Mouse (Mus musculus): ENCODE measurements around the gene Heg1. TPM values are rescaled to one million over a fixed set of nuclear protein-coding genes. Genes with fewer than 3 reads are reported as not detected.

Heg1 gene
- polyA plus RNA-seq, 1 experiment from 2014 or later, result 9.4 TPM

- ATAC-seq, result no peak
- no peak overlapping the region for H3K9ac ChIP-seq (ENCODE audit: low read depth, low read length)
- no peaks in the 10 kb centered on the region for H3K4me1 ChIP-seq (ENCODE audit: control insufficient read depth, insufficient read depth, low read length)
- H3K27me3 ChIP-seq (ENCODE audit: control insufficient read depth, insufficient read depth, low read depth, low read length), result no peaks in the 10 kb centered on the region
- no peaks in the 10 kb centered on the region for H3K9me3 ChIP-seq (replicated peaks; ENCODE audit: control insufficient read depth, low read length, poor library complexity, severe bottlenecking)
- H3K36me3 ChIP-seq (ENCODE audit: control insufficient read depth, insufficient read depth, low read length), result no peaks in the 10 kb centered on the region
- no peak overlapping the region for H3K4me3 ChIP-seq (ENCODE audit: low read depth, low read length)
- WGBS, result 87% methylated on average over 7 of the region's 7 CpGs
- H3K4me2 ChIP-seq (ENCODE audit: low read length), result no peak overlapping the region
- no peak overlapping the region for H3K27ac ChIP-seq (ENCODE audit: low read length)
Measured at GRCm38 (mm10) chr16:33776766-33777529, 92.8 kb downstream of the Heg1 start.

- Histone ChIP-seq H3K27me3 (ENCODE audit: control insufficient read depth, insufficient read depth, low read depth, low read length) (no peaks in the 10 kb centered on the region), H3K4me1 (ENCODE audit: control insufficient read depth, insufficient read depth, low read length) (no peaks in the 10 kb centered on the region), H3K9me3 (replicated peaks; ENCODE audit: control insufficient read depth, low read length, poor library complexity, severe bottlenecking) (no peaks in the 10 kb centered on the region), H3K36me3 (ENCODE audit: control insufficient read depth, insufficient read depth, low read length) (no peaks in the 10 kb centered on the region), H3K9ac (ENCODE audit: low read depth, low read length) (no peak overlapping the region), H3K27ac (ENCODE audit: low read length) (no peak overlapping the region), H3K4me3 (ENCODE audit: low read depth, low read length) (no peak overlapping the region), H3K4me2 (ENCODE audit: low read length) (no peak overlapping the region)
- 91% methylated on average over 6 of the region's 6 CpGs for WGBS
- ATAC-seq, result no peak
Measured at GRCm38 (mm10) chr16:33777607-33778006, 93.4 kb downstream of the Heg1 start.

- Histone ChIP-seq H3K27me3 (ENCODE audit: control insufficient read depth, insufficient read depth, low read depth, low read length) (no peaks in the 10 kb centered on the region), H3K4me2 (ENCODE audit: low read length) (no peak overlapping the region), H3K27ac (ENCODE audit: low read length) (no peak overlapping the region), H3K36me3 (ENCODE audit: control insufficient read depth, insufficient read depth, low read length) (no peaks in the 10 kb centered on the region), H3K4me3 (ENCODE audit: low read depth, low read length) (no peak overlapping the region), H3K9ac (ENCODE audit: low read depth, low read length) (no peak overlapping the region), H3K4me1 (ENCODE audit: control insufficient read depth, insufficient read depth, low read length) (no peaks in the 10 kb centered on the region), H3K9me3 (replicated peaks; ENCODE audit: control insufficient read depth, low read length, poor library complexity, severe bottlenecking) (no peaks in the 10 kb centered on the region)
- WGBS, result 74% methylated on average over 5 of the region's 5 CpGs
- ATAC-seq, result no peak
Measured at GRCm38 (mm10) chr16:33781789-33782728, 97.9 kb downstream of the Heg1 start.

GRCm38 (mm10) chr16:33782729-33783091 is 98.5 kb downstream of the Heg1 start:
- H3K4me3 ChIP-seq (ENCODE audit: low read depth, low read length), result no peak overlapping the region
- H3K4me2 ChIP-seq (ENCODE audit: low read length), result no peak overlapping the region
- no peak overlapping the region for H3K9ac ChIP-seq (ENCODE audit: low read depth, low read length)
- no peak for ATAC-seq
- H3K9me3 ChIP-seq (replicated peaks; ENCODE audit: control insufficient read depth, low read length, poor library complexity, severe bottlenecking), result no peaks in the 10 kb centered on the region
- H3K36me3 ChIP-seq (ENCODE audit: control insufficient read depth, insufficient read depth, low read length), result no peaks in the 10 kb centered on the region
- WGBS, result 89% methylated on average over 1 of the region's 1 CpGs
- no peaks in the 10 kb centered on the region for H3K4me1 ChIP-seq (ENCODE audit: control insufficient read depth, insufficient read depth, low read length)
- H3K27ac ChIP-seq (ENCODE audit: low read length), result no peak overlapping the region
- no peaks in the 10 kb centered on the region for H3K27me3 ChIP-seq (ENCODE audit: control insufficient read depth, insufficient read depth, low read depth, low read length)

GRCm38 (mm10) chr16:33784547-33784946 is 100.4 kb downstream of the Heg1 start:
- Histone ChIP-seq H3K4me1 (ENCODE audit: control insufficient read depth, insufficient read depth, low read length) (no peaks in the 10 kb centered on the region), H3K4me2 (ENCODE audit: low read length) (no peak overlapping the region), H3K4me3 (ENCODE audit: low read depth, low read length) (no peak overlapping the region), H3K27ac (ENCODE audit: low read length) (no peak overlapping the region), H3K9ac (ENCODE audit: low read depth, low read length) (no peak overlapping the region), H3K27me3 (ENCODE audit: control insufficient read depth, insufficient read depth, low read depth, low read length) (no peaks in the 10 kb centered on the region), H3K9me3 (replicated peaks; ENCODE audit: control insufficient read depth, low read length, poor library complexity, severe bottlenecking) (no peaks in the 10 kb centered on the region), H3K36me3 (ENCODE audit: control insufficient read depth, insufficient read depth, low read length) (no peaks in the 10 kb centered on the region)
- 100% methylated on average over 1 of the region's 1 CpGs for WGBS
- no peak for ATAC-seq

- H3K9ac ChIP-seq (ENCODE audit: low read depth, low read length), result no peak overlapping the region
- no peak overlapping the region for H3K4me3 ChIP-seq (ENCODE audit: low read depth, low read length)
- H3K9me3 ChIP-seq (replicated peaks; ENCODE audit: control insufficient read depth, low read length, poor library complexity, severe bottlenecking), result no peaks in the 10 kb centered on the region
- H3K4me1 ChIP-seq (ENCODE audit: control insufficient read depth, insufficient read depth, low read length), result no peaks in the 10 kb centered on the region
- no peak for ATAC-seq
- no peak overlapping the region for H3K4me2 ChIP-seq (ENCODE audit: low read length)
- no peaks in the 10 kb centered on the region for H3K27me3 ChIP-seq (ENCODE audit: control insufficient read depth, insufficient read depth, low read depth, low read length)
- no peak overlapping the region for H3K27ac ChIP-seq (ENCODE audit: low read length)
- WGBS, result 77% methylated on average over 8 of the region's 8 CpGs
- no peaks in the 10 kb centered on the region for H3K36me3 ChIP-seq (ENCODE audit: control insufficient read depth, insufficient read depth, low read length)
Measured at GRCm38 (mm10) chr16:33785092-33785704, 101.0 kb downstream of the Heg1 start.

- WGBS, result 73% methylated on average over 7 of the region's 7 CpGs
- no peaks in the 10 kb centered on the region for H3K9me3 ChIP-seq (replicated peaks; ENCODE audit: control insufficient read depth, low read length, poor library complexity, severe bottlenecking)
- no peaks in the 10 kb centered on the region for H3K36me3 ChIP-seq (ENCODE audit: control insufficient read depth, insufficient read depth, low read length)
- no peak overlapping the region for H3K4me3 ChIP-seq (ENCODE audit: low read depth, low read length)
- no peaks in the 10 kb centered on the region for H3K27me3 ChIP-seq (ENCODE audit: control insufficient read depth, insufficient read depth, low read depth, low read length)
- no peaks in the 10 kb centered on the region for H3K4me1 ChIP-seq (ENCODE audit: control insufficient read depth, insufficient read depth, low read length)
- H3K9ac ChIP-seq (ENCODE audit: low read depth, low read length), result no peak overlapping the region
- H3K4me2 ChIP-seq (ENCODE audit: low read length), result no peak overlapping the region
- no peak for ATAC-seq
- H3K27ac ChIP-seq (ENCODE audit: low read length), result no peak overlapping the region
Measured at GRCm38 (mm10) chr16:33786657-33787390, 102.7 kb downstream of the Heg1 start.

GRCm38 (mm10) chr16:33793846-33794791 is 109.9 kb downstream of the Heg1 start, which contains the start of gene Muc13:
Gene Muc13 (plus strand): TSS chr16:33794037.
- Histone ChIP-seq H3K27me3 (ENCODE audit: control insufficient read depth, insufficient read depth, low read depth, low read length) (no peaks in the 10 kb centered on the region), H3K4me3 (ENCODE audit: low read depth, low read length) (no peak within 1 kb of the TSS), H3K9ac (ENCODE audit: low read depth, low read length) (no peak within 1 kb of the TSS), H3K4me2 (ENCODE audit: low read length) (no peak within 1 kb of the TSS), H3K4me1 (ENCODE audit: control insufficient read depth, insufficient read depth, low read length) (no peaks in the 10 kb centered on the region), H3K9me3 (replicated peaks; ENCODE audit: control insufficient read depth, low read length, poor library complexity, severe bottlenecking) (no peaks in the 10 kb centered on the region), H3K36me3 (ENCODE audit: control insufficient read depth, insufficient read depth, low read length) (no peaks in the 10 kb centered on the region), H3K27ac (ENCODE audit: low read length) (no peak within 1 kb of the TSS)
- whole genome bisulfite sequencing, result 89% methylated on average over 10 of the region's 10 CpGs
- ATAC-seq, result no peak
